Mouse (Mus musculus) embryonic facial prominence, embryonic 10.5 days (tissue): ENCODE data around the gene Sgms1. TPM values are rescaled to one million over a fixed set of nuclear protein-coding genes. Genes with fewer than 3 reads are reported as not detected.
"Not testable (repeated sequence)": the region's sequence is repeated elsewhere in the genome, so short reads cannot be mapped to it uniquely, and the experiment has no call there.

Experiments
- DNase-seq: peaks from one replicate; pipeline ENCODE4 v3.0.0-alpha.2; 2017; ENCODE audit warnings: low spot score
- H3K27ac ChIP-seq: fragments of 300-500 bp; sonication (generic); replicated peaks from 2 replicates; pipeline ENCODE4 v1.5.1; 2016; ENCODE audit warnings: mild to moderate bottlenecking
- H3K27me3 ChIP-seq: fragments of 300-500 bp; sonication (generic); replicated peaks from 2 replicates; pipeline ENCODE4 v1.6.1; 2016; ENCODE audit warnings: low read depth, mild to moderate bottlenecking; ENCODE audit not compliant: poor library complexity, severe bottlenecking
- H3K36me3 ChIP-seq: fragments of 300-500 bp; sonication (generic); replicated peaks from 2 replicates; pipeline ENCODE4 v1.6.1; 2016; ENCODE audit warnings: mild to moderate bottlenecking, moderate library complexity
- H3K4me1 ChIP-seq: fragments of 300-500 bp; sonication (generic); 2 replicates; pipeline ENCODE4 v1.6.1; 2016
- H3K4me3 ChIP-seq: fragments of 300-500 bp; sonication (generic); 2 replicates; pipeline ENCODE4 v1.5.1; 2016; ENCODE audit warnings: mild to moderate bottlenecking, moderate library complexity
- H3K9me3 ChIP-seq: fragments of 300-500 bp; sonication (generic); 2 replicates; pipeline ENCODE4 v1.6.1; 2016; ENCODE audit warnings: mild to moderate bottlenecking
- WGBS: fragments of 180-500 bp; shearing (Covaris S2); methylation state at CpG from one replicate; pipeline ENCODE4 v1.1.7; 2016; 5-methylcytosine and 5-hydroxymethylcytosine counted together
- polyA plus RNA-seq: library from polyadenylated mRNA; unstranded; fragments of >200 nt; fragmentation: Nextera tagmentation; extraction: Ambion mirVana; gene quantifications from 2 replicates; pipeline ENCODE4 v1.2.1, GENCODE M21; 2016

Gene Sgms1
- polyA plus RNA-seq, 1 experiment from 2014 or later, result 16.6 TPM

GRCm38 (mm10) chr19:32362520-32362919, 27.0 kb downstream of the Sgms1 start:
- WGBS, result 91% methylated on average over 3 of the region's 3 CpGs
- DNase-seq, result no peak

GRCm38 (mm10) chr19:32360989-32361698, 28.4 kb downstream of the Sgms1 start:
- peak; percentile 6 for DNase-seq
- Histone ChIP-seq H3K9me3 (no peaks in the 10 kb centered on the region), H3K4me3 (no peak overlapping the region), H3K27me3 (no peaks in the 10 kb centered on the region), H3K36me3 (no peaks in the 10 kb centered on the region), H3K4me1 (peaks cover 6% of the 10 kb centered on the region; the same call in 1 of the 2 replicates), H3K27ac (no peak overlapping the region)
- WGBS, result 80% methylated on average over 1 of the region's 1 CpGs

More at GRCm38 (mm10) chr19:32362520-32362919, 27.0 kb downstream of the Sgms1 start:
- Histone ChIP-seq H3K9me3 (no peaks in the 10 kb centered on the region), H3K27me3 (no peaks in the 10 kb centered on the region), H3K27ac (no peak overlapping the region), H3K4me3 (no peak overlapping the region), H3K4me1 (peaks cover 6% of the 10 kb centered on the region), H3K36me3 (no peaks in the 10 kb centered on the region)

GRCm38 (mm10) chr19:32360546-32360945, 29.0 kb downstream of the Sgms1 start:
- H3K27ac ChIP-seq, result no peak overlapping the region
- peaks cover 12% of the 10 kb centered on the region; the same call in 1 of the 2 replicates for H3K4me1 ChIP-seq
- no peaks in the 10 kb centered on the region for H3K27me3 ChIP-seq
- DNase-seq, result peak; percentile 7
- H3K4me3 ChIP-seq, result no peak overlapping the region
- 75% methylated on average over 3 of the region's 3 CpGs for WGBS
- no peaks in the 10 kb centered on the region for H3K36me3 ChIP-seq
- H3K9me3 ChIP-seq, result no peaks in the 10 kb centered on the region

- Histone ChIP-seq H3K27ac (no peak overlapping the region), H3K9me3 (no peaks in the 10 kb centered on the region), H3K27me3 (no peaks in the 10 kb centered on the region), H3K36me3 (no peaks in the 10 kb centered on the region), H3K4me1 (peaks cover 12% of the 10 kb centered on the region; the same call in 1 of the 2 replicates), H3K4me3 (no peak overlapping the region)
- peak; percentile 6 for DNase-seq
- whole genome bisulfite sequencing, result 83% methylated on average over 12 of the region's 12 CpGs
These were observed 30.6 kb downstream of the Sgms1 start for GRCm38 (mm10) chr19:32358699-32359517.

GRCm38 (mm10) chr19:32358011-32358410, 31.5 kb downstream of the Sgms1 start:
- 94% methylated on average over 7 of the region's 7 CpGs for WGBS
- H3K27me3 ChIP-seq, result not testable (repeated sequence)
- peak; percentile 2 for DNase-seq

GRCm38 (mm10) chr19:32356166-32356565, 33.3 kb downstream of the Sgms1 start:
- DNase-seq, result peak; percentile 7
- WGBS, result 53% methylated on average over 4 of the region's 4 CpGs
- no peaks in the 10 kb centered on the region for H3K9me3 ChIP-seq

More at GRCm38 (mm10) chr19:32358011-32358410, 31.5 kb downstream of the Sgms1 start:
- peaks cover 12% of the 10 kb centered on the region; the same call in 1 of the 2 replicates for H3K4me1 ChIP-seq
- H3K27ac ChIP-seq, H3K9me3 ChIP-seq, H3K4me3 ChIP-seq, H3K36me3 ChIP-seq: not testable (repeated sequence)

GRCm38 (mm10) chr19:32353447-32353846, 36.1 kb downstream of the Sgms1 start:
- DNase-seq, result peak; percentile 7

More at GRCm38 (mm10) chr19:32356166-32356565, 33.3 kb downstream of the Sgms1 start:
- H3K27ac ChIP-seq, result 0 out of 2 replicates have a peak overlapping the region, but pooled peaks have one; percentile 0
- H3K4me1 ChIP-seq, result peaks cover 12% of the 10 kb centered on the region; the same call in 1 of the 2 replicates
- no peaks in the 10 kb centered on the region for H3K36me3 ChIP-seq
- no peak overlapping the region for H3K4me3 ChIP-seq
- no peaks in the 10 kb centered on the region for H3K27me3 ChIP-seq

GRCm38 (mm10) chr19:32348955-32349654, 40.4 kb downstream of the Sgms1 start:
- H3K4me3 ChIP-seq, result no peak overlapping the region
- no peaks in the 10 kb centered on the region for H3K9me3 ChIP-seq
- H3K36me3 ChIP-seq, result peaks cover 4% of the 10 kb centered on the region
- H3K27ac ChIP-seq, result no peak overlapping the region
- 52% methylated on average over 7 of the region's 7 CpGs for WGBS
- H3K27me3 ChIP-seq, result no peaks in the 10 kb centered on the region
- peak; percentile 22 for DNase-seq
- peaks cover 39% of the 10 kb centered on the region for H3K4me1 ChIP-seq

More at GRCm38 (mm10) chr19:32353447-32353846, 36.1 kb downstream of the Sgms1 start:
- Histone ChIP-seq H3K36me3 (peaks cover 1% of the 10 kb centered on the region), H3K27ac (no peak overlapping the region), H3K27me3 (no peaks in the 10 kb centered on the region), H3K9me3 (no peaks in the 10 kb centered on the region), H3K4me1 (peaks cover 17% of the 10 kb centered on the region; the same call in 1 of the 2 replicates), H3K4me3 (no peak overlapping the region)
- WGBS, result 88% methylated on average over 9 of the region's 9 CpGs

- peak; percentile 4 for DNase-seq
- no peaks in the 10 kb centered on the region for H3K27me3 ChIP-seq
- peaks cover 4% of the 10 kb centered on the region for H3K36me3 ChIP-seq
- H3K9me3 ChIP-seq, result no peaks in the 10 kb centered on the region
- no peak overlapping the region for H3K27ac ChIP-seq
- no peak overlapping the region for H3K4me3 ChIP-seq
- 85% methylated on average over 5 of the region's 5 CpGs for WGBS
- H3K4me1 ChIP-seq, result peaks cover 50% of the 10 kb centered on the region
These were observed 42.0 kb downstream of the Sgms1 start for GRCm38 (mm10) chr19:32347491-32347890.

- no peak overlapping the region for H3K4me3 ChIP-seq
- peaks cover 4% of the 10 kb centered on the region for H3K36me3 ChIP-seq
- H3K4me1 ChIP-seq, result peaks cover 57% of the 10 kb centered on the region
- H3K9me3 ChIP-seq, result no peaks in the 10 kb centered on the region
- 86% methylated on average over 9 of the region's 9 CpGs for WGBS
- DNase-seq, result peak; percentile 2
- H3K27ac ChIP-seq, result no peak overlapping the region; the same call in 1 of the 2 replicates
- H3K27me3 ChIP-seq, result no peaks in the 10 kb centered on the region
These were observed 42.7 kb downstream of the Sgms1 start for GRCm38 (mm10) chr19:32346624-32347341.

GRCm38 (mm10) chr19:32346176-32346575, 43.3 kb downstream of the Sgms1 start:
- 25% methylated on average over 3 of the region's 3 CpGs for WGBS
- DNase-seq, result peak; percentile 16
- peaks cover 4% of the 10 kb centered on the region for H3K36me3 ChIP-seq
- no peaks in the 10 kb centered on the region for H3K27me3 ChIP-seq
- no peaks in the 10 kb centered on the region for H3K9me3 ChIP-seq
- H3K4me1 ChIP-seq, result peaks cover 60% of the 10 kb centered on the region
- H3K4me3 ChIP-seq, result no peak overlapping the region
- no peak overlapping the region for H3K27ac ChIP-seq
